Mouse (Mus musculus) limb, embryonic 10.5 days (tissue): Measurements from ENCODE around the gene Znrf3. TPM values are rescaled to one million over a fixed set of nuclear protein-coding genes. Genes with fewer than 3 reads are reported as not detected.
A peak's percentile ranks its signal among the peaks of the same experiment; 100 is the strongest.

ENCODE experiments used
- DNase-seq: peaks from one replicate; pipeline ENCODE4 v3.0.0-alpha.2; 2017; ENCODE audit warnings: low spot score
- H3K27ac ChIP-seq: fragments of 300-500 bp; sonication (generic); 2 replicates; pipeline ENCODE4 v1.5.1; 2016; ENCODE audit warnings: mild to moderate bottlenecking
- H3K27me3 ChIP-seq: fragments of 300-500 bp; sonication (generic); 2 replicates; pipeline ENCODE4 v1.6.1; 2016; ENCODE audit warnings: low read depth, mild to moderate bottlenecking; ENCODE audit not compliant: poor library complexity, severe bottlenecking
- H3K36me3 ChIP-seq: fragments of 300-500 bp; sonication (generic); 2 replicates; pipeline ENCODE4 v1.6.1; 2016; ENCODE audit warnings: mild to moderate bottlenecking, moderate library complexity
- H3K4me1 ChIP-seq: fragments of 300-500 bp; sonication (generic); 2 replicates; pipeline ENCODE4 v1.6.1; 2016
- H3K4me3 ChIP-seq: fragments of 300-500 bp; sonication (generic); 2 replicates; pipeline ENCODE4 v1.5.1; 2016; ENCODE audit warnings: mild to moderate bottlenecking, moderate library complexity
- H3K9me3 ChIP-seq: fragments of 300-500 bp; sonication (generic); replicated peaks from 2 replicates; pipeline ENCODE4 v1.6.1; 2016; ENCODE audit warnings: mild to moderate bottlenecking
- WGBS: fragments of 180-500 bp; shearing (Covaris S2); methylation state at CpG from one replicate; pipeline ENCODE4 v1.1.7; 2016; 5-methylcytosine and 5-hydroxymethylcytosine counted together
- polyA plus RNA-seq: library from polyadenylated mRNA; unstranded; fragments of >200 nt; fragmentation: Nextera tagmentation; extraction: Ambion mirVana; gene quantifications from 2 replicates; pipeline ENCODE4 v1.2.1, GENCODE M21; 2016

Gene Znrf3
- polyA plus RNA-seq, 1 experiment from 2014 or later: 12.9 TPM

DNA sequence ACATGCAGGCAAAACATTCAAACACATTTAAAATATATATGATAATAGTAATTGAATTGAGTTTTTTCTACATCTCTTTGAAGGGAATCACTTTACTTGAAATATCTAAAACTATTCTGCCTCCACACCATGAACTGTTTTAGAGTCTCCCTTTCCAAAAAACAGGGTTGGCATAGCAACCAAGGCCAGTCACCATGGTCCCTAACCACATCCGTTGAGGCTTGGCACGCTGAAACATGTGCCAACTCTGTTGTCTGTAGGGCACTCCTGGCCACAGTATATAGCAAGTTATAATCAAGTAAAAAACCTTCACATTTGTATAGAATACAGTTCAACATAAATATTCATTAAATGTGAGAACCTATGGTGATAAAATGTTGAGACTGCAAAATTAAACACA lies 12.3 kb downstream of the Znrf3 start:
- Histone ChIP-seq H3K27ac (no peak overlapping the region), H3K9me3 (no peaks in the 10 kb centered on the region), H3K4me3 (no peak overlapping the region), H3K36me3 (no peaks in the 10 kb centered on the region), H3K4me1 (peaks cover 11% of the 10 kb centered on the region), H3K27me3 (no peaks in the 10 kb centered on the region)
- 94% methylated on average over 2 of the region's 2 CpGs for WGBS
- DNase-seq: no peak

DNA sequence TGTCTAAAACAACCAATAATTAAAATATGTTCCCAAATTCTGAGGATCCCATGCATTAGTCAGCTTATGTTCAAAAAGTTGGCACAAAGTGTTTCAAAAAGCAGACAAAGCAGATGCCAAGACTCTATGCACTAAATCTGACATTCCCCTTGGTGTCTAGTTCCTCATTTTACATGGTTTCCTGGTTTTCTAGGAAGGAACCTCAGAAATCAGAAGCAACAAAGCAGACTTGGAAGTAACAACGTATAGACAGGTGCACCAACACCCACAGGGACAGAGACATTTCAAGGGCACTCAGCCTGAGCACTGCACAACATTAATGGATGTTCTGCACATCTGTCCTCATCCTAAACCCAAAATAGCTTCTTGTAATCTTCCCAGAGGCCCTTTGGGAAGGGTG lies 13.8 kb downstream of the Znrf3 start:
- DNase-seq: no peak
- Histone ChIP-seq H3K4me1 (peaks cover 21% of the 10 kb centered on the region), H3K4me3 (no peak overlapping the region), H3K27me3 (no peaks in the 10 kb centered on the region), H3K27ac (no peak overlapping the region), H3K9me3 (no peaks in the 10 kb centered on the region), H3K36me3 (no peaks in the 10 kb centered on the region)
- WGBS: 81% methylated on average over 1 of the region's 1 CpGs

DNA sequence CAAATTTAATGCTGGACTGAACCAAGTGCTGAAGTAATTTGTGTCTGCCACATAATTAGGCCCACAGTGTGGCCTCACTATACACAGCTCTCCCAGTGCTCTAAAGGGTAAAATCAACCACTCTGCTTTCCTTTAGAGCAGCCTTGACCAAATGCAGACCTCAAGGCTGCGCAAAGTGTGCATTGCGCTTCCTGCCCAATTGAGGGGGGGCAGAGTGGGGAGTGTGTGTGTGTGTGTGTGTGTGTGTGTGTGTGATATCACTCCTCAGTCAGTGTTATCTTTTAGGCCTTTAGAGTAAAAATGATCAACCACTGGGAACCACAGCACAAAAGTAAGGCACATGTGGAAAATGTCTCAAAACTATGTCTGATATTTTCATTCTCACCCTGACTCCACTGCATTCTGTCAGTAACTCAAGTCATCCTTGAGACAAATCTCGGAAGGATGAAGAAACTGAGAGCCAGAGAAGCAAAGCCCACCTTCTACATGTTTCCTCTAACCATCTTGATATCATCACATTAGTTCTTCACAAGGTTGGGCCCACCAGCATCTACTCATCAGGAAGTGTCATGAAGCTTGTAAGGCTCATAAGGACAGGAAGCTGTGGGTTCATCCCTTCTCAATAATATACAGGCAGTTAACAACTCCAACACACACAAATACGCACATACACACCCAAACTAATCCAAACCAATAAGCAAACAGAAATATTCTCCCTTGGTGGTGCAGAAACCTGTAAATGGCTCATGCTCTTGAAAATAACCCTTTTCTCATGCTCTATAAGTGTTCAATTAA lies 15.1 kb downstream of the Znrf3 start:
- no peak overlapping the region for H3K27ac ChIP-seq
- no peaks in the 10 kb centered on the region for H3K36me3 ChIP-seq
- WGBS: 91% methylated on average over 4 of the region's 4 CpGs
- no peaks in the 10 kb centered on the region for H3K27me3 ChIP-seq
- no peaks in the 10 kb centered on the region for H3K9me3 ChIP-seq
- peaks cover 21% of the 10 kb centered on the region for H3K4me1 ChIP-seq
- no peak overlapping the region for H3K4me3 ChIP-seq
- no peak for DNase-seq

DNA sequence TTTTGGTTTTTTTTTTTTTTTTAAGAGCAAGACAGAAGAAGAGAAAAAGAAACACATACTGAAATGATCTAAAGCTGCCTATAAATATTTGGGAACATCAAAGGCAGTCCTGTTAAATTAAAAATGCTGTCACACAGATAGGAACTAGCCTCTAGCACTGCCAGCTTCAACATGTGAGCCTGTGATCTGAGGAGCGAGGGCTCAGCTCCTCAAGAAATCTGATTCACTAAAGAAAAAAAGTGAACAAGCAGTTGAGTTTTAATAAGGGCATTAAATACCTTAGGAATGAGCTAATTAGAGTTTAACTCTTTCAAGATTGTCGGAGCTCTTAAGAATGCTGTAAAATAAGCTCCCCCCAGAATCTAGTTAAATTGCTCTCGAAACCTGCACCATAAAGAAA lies 17.4 kb downstream of the Znrf3 start:
- no peaks in the 10 kb centered on the region for H3K9me3 ChIP-seq
- H3K4me3 ChIP-seq: no peak overlapping the region
- H3K27me3 ChIP-seq: no peaks in the 10 kb centered on the region
- H3K27ac ChIP-seq: no peak overlapping the region
- H3K4me1 ChIP-seq: peaks cover 33% of the 10 kb centered on the region
- 34% methylated on average over 3 of the region's 3 CpGs for WGBS
- no peaks in the 10 kb centered on the region for H3K36me3 ChIP-seq
- no peak for DNase-seq

DNA sequence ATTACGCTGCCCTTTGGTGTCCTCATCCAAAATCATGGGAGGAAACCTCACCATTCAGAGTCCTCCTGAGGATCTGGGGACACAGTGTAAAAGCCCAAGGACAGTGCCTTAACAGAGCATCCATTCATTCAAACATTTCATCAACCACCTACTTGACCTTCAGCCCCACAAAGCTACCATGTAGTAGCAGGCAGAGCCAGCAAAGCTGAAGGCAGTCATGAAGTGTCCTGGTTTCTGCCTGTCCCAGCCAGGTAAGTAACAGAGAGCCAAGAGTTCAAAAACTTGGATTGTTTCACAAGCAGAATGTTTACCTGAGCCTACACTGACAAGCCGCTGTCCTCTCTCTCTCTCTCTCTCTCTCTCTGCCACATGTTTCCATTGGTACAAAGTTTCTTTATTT lies 18.3 kb downstream of the Znrf3 start:
- Histone ChIP-seq H3K4me3 (no peak overlapping the region), H3K36me3 (no peaks in the 10 kb centered on the region), H3K9me3 (no peaks in the 10 kb centered on the region), H3K27me3 (no peaks in the 10 kb centered on the region), H3K4me1 (peaks cover 40% of the 10 kb centered on the region), H3K27ac (no peak overlapping the region)
- 87% methylated on average over 2 of the region's 2 CpGs for WGBS
- no peak for DNase-seq

DNA sequence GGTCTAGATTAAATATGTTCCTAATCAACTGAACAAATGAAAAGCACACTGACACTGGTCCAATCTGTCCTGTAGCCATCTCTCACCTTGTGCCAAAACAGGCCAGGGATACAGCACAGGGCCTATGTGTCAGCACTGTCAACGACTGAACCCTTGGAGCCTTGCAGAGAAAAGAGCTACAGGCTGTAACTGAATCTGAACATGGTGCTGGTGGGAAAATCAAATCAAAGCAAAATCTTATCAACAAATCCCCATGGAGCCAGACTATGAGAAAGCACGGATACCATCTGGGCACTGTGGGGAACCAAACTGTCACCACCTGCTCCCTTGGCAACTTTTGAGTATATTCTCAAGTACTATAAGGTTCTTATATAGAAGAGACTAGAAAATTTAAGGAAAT lies 19.5 kb downstream of the Znrf3 start:
- peaks cover 40% of the 10 kb centered on the region for H3K4me1 ChIP-seq
- no peak for DNase-seq
- no peaks in the 10 kb centered on the region for H3K27me3 ChIP-seq
- H3K4me3 ChIP-seq: no peak overlapping the region
- no peaks in the 10 kb centered on the region for H3K9me3 ChIP-seq
- no peak overlapping the region for H3K27ac ChIP-seq
- 80% methylated on average over 2 of the region's 2 CpGs for WGBS
- H3K36me3 ChIP-seq: no peaks in the 10 kb centered on the region

DNA sequence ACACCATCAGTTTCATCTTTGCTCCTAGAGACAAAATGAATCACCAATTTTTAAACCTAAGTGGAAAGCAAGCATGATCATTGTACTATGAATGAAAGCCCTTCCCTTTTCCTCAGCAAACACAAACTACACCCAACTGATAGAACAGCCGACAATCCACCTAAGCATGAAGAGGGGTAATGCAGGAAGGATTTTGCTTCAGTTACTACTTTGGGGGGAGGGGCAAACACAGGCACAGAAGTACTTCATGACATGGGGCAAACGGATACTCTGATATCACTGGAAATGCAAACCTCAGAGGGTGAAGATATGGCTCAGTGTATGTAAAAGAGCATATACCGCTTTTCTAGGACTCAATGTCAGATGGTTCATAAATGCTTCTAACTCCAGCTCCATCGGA lies 20.5 kb downstream of the Znrf3 start:
- Histone ChIP-seq H3K27me3 (no peaks in the 10 kb centered on the region), H3K4me1 (peaks cover 35% of the 10 kb centered on the region), H3K4me3 (no peak overlapping the region), H3K9me3 (no peaks in the 10 kb centered on the region), H3K36me3 (no peaks in the 10 kb centered on the region), H3K27ac (no peak overlapping the region)
- DNase-seq: no peak
- WGBS: 88% methylated on average over 4 of the region's 4 CpGs

DNA sequence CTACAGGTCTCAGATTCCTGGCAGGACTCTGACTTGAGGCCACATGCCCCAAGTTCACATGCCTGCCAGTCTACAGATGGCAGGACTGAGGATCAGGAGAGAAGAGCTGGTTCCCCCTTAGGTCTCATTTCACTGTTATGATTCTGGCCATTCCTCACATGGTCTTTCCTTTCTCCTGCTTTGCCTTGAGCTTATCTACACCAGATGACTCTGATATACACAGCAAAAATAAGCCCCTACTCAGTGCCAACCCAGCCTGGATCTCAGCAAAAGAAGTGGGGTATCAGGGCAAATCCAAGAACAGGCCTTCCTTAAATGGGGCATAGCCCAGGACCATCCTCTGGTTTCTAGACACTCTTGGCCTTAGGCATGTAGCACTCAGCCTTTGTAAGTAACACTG lies 21.6 kb downstream of the Znrf3 start:
- H3K4me3 ChIP-seq: no peak overlapping the region
- H3K36me3 ChIP-seq: no peaks in the 10 kb centered on the region
- peaks cover 35% of the 10 kb centered on the region for H3K4me1 ChIP-seq
- DNase-seq: no peak
- H3K27me3 ChIP-seq: no peaks in the 10 kb centered on the region
- H3K9me3 ChIP-seq: no peaks in the 10 kb centered on the region
- H3K27ac ChIP-seq: no peak overlapping the region

DNA sequence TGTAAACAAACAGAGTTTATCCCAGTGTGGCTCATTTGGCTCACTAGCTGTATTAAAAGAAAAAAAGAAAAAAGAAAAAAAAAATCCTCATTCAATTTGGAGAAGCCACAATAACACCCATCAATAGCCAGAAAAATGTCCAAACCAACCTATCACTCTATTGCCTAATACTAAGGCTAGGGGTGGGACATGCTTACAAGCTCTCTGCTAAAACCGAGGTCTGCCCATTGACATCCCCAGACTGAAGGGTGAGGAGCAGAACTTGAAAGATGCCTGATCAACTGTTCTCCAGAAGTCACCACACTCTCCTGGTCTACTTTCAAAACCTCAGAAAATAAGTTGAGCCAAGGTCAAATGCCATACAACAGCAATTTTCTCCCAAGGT lies 22.4 kb downstream of the Znrf3 start:
- no peaks in the 10 kb centered on the region for H3K9me3 ChIP-seq
- no peaks in the 10 kb centered on the region for H3K36me3 ChIP-seq
- H3K27ac ChIP-seq: no peak overlapping the region
- WGBS: 38% methylated on average over 1 of the region's 1 CpGs
- DNase-seq: no peak
- H3K27me3 ChIP-seq: no peaks in the 10 kb centered on the region
- no peak overlapping the region for H3K4me3 ChIP-seq
- H3K4me1 ChIP-seq: peaks cover 34% of the 10 kb centered on the region

DNA sequence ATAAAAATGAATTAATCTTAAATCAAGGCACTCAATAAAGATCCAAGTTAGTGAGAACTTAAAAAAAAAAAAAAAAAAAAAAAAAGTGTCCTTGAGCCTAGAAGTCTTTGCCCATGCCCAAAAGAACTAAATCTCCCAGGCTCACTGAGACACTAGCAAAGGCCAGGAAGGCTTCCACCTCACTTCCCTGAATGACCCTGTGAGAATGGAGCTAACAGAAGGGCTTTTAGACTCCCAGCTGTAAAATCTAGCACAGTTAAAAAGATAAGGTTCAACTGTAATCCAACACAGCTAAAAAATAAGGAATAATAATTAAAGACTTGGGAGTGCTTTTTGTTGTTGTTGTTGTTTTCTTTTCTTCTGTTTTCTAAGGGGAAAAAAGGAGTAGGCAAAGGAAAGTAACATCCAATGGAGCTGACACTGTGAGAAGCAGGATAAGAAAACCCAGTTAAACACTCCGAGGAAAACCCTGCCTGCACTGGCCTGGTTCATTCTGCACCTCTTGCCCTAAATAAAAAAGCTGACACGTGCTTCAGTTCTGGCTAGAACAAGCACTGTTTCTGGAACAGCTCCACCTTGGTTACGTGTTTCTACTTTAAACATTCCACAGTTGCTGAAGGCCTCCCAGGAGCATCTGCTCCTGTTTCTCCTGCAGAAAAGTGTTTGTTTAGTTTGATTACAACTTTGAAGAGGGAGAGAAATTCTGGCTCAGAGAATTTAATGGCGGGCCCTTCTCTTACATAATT lies 23.0 kb downstream of the Znrf3 start:
- WGBS: 22% methylated on average over 4 of the region's 4 CpGs
- peaks cover 34% of the 10 kb centered on the region for H3K4me1 ChIP-seq
- DNase-seq: no peak
- no peak overlapping the region for H3K4me3 ChIP-seq
- no peaks in the 10 kb centered on the region for H3K36me3 ChIP-seq
- H3K9me3 ChIP-seq: no peaks in the 10 kb centered on the region
- no peaks in the 10 kb centered on the region for H3K27me3 ChIP-seq
- no peak overlapping the region for H3K27ac ChIP-seq

DNA sequence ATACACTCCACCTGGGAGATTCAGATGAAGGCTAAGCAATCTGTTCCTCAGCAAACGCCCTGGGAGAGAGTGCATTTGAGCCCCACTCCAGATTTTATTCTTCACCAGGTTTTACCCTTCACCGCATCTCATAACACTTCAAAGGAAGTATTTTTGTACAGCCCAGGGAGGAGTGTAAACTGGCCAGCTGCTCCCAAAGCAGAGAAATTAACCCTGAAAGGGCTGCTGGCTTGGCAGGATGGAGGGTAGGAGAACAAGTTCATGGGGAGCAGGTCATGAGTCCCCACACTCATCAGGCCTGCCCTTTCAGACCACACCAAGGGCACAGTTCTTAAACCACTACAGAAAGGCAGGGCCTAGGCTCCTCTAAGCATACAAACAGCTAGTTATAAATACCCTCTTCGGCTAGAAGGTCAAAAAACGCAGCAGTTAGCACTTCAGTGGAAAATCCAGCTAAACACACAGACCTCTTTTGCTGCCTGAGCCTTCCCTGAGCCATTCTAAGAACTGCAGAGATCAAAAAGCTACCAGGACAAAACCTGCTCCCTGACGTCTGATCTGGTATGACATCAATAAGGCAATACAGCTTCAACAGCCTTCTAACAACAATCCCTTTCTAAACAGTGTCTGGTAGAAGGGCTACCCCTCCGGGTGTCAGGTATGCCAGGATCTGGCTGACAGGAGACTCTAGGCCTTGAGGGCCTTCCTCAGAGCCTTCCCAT lies 28.9 kb downstream of the Znrf3 start:
- Histone ChIP-seq H3K4me3 (peak overlapping the region; percentile 16; the same call in 1 of the 2 replicates), H3K27me3 (no peaks in the 10 kb centered on the region), H3K27ac (peak overlapping the region; percentile 69), H3K36me3 (no peaks in the 10 kb centered on the region), H3K9me3 (no peaks in the 10 kb centered on the region), H3K4me1 (peaks cover 66% of the 10 kb centered on the region)
- peak; percentile 68 for DNase-seq
- 10% methylated on average over 6 of the region's 6 CpGs for WGBS

DNA sequence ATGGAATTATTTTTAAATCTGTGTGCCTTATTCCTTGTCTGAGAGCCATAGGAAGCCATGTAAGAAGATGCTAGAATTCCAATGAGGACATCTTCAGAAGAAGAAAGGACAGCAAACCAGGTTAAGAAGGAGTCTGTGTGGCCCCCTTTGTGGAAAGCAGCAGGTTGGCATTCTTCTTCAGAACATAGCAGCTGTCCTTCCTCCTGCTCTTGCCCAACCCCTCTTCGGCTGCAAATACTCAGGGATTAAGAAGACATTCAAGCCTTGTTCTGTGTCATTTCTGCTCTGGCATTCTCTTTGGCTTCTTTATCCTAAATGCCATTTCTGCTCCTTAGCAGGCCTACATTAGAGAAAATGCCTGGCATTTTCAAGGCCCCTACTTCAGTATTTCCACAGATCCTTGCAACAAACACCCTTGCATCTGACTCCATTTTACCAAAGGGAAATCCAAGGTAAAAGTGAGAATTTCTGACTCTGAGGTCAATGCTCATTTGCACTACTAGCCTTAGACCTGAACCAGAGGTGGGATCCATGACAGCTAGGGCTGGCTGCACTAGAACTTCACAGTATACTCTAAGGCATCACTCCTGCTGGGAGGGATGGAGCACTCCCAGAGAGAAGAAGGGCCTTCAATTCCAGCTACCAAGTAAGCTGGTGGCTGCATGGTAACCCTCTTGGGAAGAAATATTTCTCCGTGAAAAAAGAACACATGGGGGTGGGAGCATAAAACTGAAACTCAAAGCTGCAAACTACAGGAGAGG lies 29.6 kb downstream of the Znrf3 start:
- Histone ChIP-seq H3K4me3 (0 out of 2 replicates have a peak overlapping the region, but pooled peaks have one; percentile 16), H3K4me1 (peaks cover 66% of the 10 kb centered on the region), H3K9me3 (no peaks in the 10 kb centered on the region), H3K27ac (peak overlapping the region; percentile 69), H3K27me3 (no peaks in the 10 kb centered on the region), H3K36me3 (0 out of 2 replicates have a peak, but pooled peaks cover 1% of the 10 kb centered on the region)
- 34% methylated on average over 2 of the region's 2 CpGs for WGBS
- DNase-seq: no peak
